Mouse (Mus musculus): ENCODE results near the gene Olfr551.

- TF ChIP-seq CTCF (IDR thresholded peaks at IDR 0.05; ENCODE audit: extremely low read depth, insufficient read length, insufficient replicate concordance, low read depth, low read length), result no peak
- TF ChIP-seq POLR2A (IDR thresholded peaks at IDR 0.05; ENCODE audit: low read depth, low read length), result no peak
These were observed 51.1 kb downstream of the Olfr551 start, which contains the start of gene Olfr548-ps1 for GRCm38 (mm10) chr7:102540596-102540995.
